Mouse (Mus musculus) cerebellum, postnatal 10 days (tissue): Measurements from ENCODE around the gene Wdr24.

Experiments
- DNase-seq, 2 experiments: peaks; one replicate each; pipeline ENCODE4 v3.0.0; 2021; ENCODE audit warnings: mixed read lengths in 2 of 2

Wdr24 gene

DNA sequence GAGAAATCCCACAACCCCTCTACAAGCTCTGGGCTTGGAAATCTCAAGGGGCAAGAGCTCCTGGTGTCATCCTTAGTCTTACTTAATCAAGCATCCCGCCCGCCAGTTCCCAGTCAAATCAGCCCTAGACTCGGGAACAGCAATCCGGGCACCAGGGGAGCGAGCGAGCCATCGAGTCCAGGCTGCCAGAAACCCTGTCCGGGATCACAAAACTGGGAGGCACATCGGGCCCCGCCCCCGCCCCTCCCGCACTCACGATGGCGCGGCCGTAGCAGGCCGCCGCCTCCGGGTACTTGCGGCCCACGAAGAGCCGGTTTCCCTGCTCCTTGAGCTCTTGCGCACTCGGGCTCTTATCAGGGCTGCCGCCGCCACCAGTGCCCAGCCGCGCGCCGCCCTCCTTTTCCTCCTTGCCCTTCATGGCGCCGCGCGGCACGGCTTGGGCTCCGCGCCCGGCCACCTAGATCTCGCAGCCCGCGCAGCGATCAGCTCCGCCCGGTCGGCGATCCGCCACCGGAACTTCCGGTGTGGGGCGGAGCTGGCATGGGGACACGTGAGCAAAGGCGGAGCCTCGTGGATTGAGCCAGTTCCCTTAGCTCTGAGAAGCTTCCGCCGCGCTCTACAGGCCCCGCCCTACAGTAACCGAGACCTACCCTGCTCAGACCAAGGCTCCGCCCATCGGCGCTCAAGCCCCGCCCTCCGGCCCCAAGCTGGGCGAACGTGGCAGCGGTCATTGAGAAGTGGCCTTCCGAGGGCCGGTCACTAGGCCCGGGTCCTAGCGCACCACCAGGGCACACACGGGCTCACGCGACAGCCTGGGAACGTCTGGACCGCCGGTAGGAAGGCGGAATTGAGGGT lies 9.2 kb downstream of the Wdr24 start:
- peak; percentile 100 for DNase-seq

DNA sequence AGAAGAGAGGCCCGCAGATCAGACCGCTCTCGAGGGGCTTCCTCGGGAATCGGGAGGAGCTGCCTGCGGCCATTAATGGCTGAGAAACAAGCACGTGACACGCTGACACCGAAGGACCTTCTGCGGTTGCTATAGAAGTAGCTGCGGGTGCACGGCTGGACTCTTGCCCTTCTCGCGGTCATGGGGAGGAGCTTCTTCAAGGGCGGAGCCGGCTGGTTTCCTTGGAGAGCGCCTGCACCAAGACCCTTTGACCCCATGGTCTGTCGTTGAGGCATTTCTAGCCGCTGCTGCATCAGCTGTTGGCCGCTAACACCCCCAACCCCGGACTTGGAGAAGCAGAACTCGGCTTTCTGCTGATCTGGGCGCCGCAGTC lies 9.8 kb downstream of the Wdr24 start, which contains the start of gene Stub1:
TSS of gene Stub1 (minus strand) at position 114 of the 373 bp plus-strand sequence.
- peak; percentile 94 to 95 for DNase-seq

DNA sequence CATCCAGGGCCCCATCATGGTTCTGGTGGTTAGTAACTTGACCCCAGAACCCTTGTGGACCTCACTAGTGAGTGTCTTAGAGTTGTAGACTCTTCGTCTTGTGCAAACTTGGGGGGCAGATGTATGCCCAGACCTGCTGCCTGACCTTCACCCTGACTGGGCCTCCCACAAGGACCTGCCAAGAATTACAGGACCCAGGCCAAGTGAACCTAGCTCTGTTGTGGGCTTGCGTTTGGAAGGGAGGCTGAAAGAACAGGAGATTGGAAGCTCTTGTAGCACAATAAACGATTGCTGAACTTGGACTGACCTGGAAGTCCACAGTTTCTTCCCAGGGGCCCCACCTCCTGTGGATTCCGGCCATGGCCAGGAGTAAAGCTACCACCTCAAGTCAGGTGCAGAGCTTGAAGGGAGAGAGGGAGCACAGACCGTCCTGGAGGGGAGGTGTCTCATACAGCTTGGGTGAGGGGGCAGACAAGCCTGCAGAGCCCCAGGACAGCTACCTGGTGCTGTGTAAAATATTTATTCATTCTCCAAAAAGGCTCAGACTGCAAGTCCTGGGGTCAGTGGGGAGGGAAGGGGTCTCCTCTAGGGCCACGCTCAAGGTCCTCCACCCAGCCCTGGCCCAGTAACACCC lies 10.7 kb downstream of the Wdr24 start:
- peak in 1 of 2 experiments; percentile 44 for DNase-seq

DNA sequence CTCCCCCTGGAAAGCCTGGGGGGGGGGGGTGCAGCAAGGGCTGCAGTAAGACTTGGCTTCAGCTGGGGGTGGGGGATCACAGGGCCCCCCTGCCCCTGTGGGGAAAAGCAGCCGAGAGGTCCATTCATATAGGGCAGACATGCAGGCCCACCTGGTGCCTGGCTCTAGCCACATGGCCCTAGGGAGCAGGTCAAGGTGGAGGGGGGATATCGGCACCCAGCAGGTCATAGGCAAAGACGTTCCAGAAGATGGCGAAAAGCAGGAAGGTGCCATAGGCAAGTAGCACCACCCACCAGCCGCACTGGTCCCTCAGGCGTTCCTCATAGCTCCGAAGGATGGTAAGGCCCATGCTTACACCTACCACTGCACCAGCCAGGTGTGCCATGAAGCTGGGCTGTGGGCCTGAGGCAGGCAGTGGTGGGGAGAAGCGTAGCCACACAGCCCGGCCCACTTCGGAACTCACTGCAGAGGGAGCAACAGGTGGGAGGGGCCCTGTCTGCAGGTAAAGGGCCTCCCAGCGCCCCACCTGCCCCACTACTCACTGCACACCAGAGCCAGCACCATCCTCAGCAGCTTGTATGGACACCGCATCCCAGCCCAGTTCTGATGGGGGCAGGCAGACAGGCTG lies 11.3 kb downstream of the Wdr24 start:
- peak in 1 of 2 experiments; percentile 52 for DNase-seq

DNA sequence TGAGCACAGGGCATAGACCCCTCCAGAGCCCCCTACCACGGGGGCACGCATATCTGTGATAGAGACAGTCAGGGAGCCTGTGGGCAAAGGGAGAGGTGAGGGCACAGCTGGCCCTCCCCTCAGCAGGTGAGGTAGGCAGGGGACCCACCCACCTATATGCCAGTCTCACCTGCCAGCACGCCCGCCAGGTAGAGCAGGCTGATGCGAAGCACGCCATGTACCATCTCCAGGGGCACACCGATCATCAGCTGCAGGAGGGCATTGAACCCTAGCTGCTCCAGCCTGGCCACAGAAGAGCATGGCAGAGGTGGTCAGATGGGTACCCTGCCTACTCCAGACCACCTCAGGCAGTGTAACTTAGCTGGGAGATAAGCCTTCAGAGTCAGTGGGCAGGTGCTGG lies 11.9 kb downstream of the Wdr24 start:
- no peak for DNase-seq

DNA sequence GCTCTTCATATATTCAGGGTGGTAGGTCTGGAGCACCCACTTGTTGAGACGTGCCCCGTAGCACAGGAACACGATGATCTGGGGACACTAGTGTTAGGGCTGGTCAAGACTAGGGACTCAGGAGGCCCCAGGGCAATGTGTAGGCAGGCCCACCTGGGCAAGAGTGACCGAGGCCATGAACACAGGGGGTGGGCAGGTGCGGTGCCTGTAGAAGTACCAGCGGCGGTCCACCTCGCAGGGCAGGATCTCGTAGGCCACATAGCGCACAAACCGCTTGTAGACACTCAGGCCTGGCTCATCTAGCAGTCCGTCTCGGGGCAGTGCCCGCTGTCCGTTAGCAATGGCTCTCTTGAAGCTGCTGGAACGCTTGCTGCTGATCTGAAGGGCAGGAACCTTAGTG lies 12.4 kb downstream of the Wdr24 start:
- DNase-seq = peak in 1 of 2 experiments; percentile 33

DNA sequence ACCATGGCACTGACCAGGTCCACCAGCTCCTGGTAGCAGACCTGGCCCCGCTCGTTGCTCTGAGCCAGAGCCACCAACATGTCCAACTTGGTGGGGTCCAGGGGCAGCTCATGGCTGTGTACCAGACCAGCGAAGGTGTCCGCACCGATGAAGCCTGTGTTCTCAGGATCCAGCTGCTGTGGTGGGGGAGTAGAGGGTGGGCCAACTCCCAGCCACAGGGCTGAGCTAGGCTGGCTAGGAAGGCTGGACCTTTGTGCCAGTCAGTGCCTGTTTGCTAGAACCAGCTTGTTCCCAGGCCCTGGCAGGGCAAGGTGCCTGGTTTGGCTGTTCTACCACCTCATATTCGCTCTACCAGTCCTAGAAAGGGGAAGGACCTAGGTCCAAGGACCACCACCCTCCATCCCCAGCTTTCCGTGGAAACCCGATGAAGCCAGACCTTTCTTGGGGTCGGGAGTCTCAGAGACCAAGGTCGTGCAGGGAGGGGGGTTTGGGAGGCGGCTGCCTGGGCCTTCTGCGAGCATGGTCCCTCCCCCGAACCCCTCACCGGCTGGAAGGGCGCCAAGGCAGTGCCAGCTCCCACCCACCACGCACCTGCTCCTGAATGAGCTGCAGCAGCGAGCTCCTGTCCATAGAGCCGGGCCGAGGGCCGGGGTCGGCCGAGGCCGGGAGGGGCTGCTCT lies 13.1 kb downstream of the Wdr24 start:
- peak in 1 of 2 experiments; percentile 59 for DNase-seq

DNA sequence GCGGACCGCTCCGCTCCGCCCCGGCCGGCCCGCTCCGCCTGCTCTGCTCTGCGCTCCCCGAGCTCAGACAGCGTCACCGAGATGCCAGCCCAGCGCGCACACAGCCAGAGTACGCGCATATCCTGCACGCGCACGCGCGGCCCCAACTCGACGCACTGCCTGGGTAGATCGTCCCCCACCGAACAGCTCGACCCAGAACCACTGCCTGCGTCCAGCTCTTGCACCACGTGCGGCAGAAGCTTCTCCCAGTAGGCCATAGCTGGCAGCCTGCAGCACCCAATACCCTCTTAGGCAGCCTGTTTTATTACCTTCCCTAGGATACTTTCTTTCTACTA lies 13.6 kb downstream of the Wdr24 start, which contains the start of gene Rhbdl1:
TSS of gene Rhbdl1 (minus strand) at position 220 of the 335 bp plus-strand sequence.
- peak; percentile 91 to 92 for DNase-seq

DNA sequence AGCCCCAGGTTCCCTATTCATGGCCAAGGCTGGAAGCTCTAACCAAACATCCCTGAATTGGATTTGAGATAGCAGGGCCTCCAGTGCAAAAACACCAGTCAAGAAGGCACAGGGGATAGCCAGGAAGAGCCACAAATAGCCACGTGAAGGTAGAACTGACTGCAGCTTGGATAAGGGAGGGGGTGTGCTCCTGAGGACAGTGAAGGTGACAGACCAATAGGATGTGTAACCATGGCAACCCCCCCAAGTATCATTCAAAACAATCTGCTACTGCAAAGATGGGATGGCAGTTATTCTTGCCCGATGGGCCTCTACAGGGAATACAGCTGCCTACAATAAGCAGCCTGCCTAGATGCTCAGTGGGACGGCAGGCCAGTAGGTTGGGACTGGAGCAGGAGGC lies 14.1 kb downstream of the Wdr24 start:
- DNase-seq = peak; percentile 44 to 53

DNA sequence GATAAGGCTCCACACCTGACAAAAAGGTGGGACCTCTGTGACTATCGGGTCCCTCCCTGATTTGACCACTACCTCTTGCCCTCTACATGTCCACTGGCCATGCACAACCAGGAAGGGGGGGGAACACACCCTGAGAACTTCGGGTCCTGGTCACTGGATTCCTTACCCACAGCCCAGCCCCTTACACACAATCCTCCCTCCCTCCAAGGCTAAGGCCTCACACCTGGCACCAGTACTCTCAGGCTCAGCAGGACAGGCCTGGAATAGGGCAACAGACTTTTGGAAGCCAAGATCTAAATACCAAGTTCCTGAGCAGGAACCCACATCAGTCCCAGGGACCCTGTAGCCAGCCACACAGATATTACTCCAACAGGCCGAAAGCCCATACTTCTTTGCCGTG lies 15.5 kb downstream of the Wdr24 start:
- no peak for DNase-seq

DNA sequence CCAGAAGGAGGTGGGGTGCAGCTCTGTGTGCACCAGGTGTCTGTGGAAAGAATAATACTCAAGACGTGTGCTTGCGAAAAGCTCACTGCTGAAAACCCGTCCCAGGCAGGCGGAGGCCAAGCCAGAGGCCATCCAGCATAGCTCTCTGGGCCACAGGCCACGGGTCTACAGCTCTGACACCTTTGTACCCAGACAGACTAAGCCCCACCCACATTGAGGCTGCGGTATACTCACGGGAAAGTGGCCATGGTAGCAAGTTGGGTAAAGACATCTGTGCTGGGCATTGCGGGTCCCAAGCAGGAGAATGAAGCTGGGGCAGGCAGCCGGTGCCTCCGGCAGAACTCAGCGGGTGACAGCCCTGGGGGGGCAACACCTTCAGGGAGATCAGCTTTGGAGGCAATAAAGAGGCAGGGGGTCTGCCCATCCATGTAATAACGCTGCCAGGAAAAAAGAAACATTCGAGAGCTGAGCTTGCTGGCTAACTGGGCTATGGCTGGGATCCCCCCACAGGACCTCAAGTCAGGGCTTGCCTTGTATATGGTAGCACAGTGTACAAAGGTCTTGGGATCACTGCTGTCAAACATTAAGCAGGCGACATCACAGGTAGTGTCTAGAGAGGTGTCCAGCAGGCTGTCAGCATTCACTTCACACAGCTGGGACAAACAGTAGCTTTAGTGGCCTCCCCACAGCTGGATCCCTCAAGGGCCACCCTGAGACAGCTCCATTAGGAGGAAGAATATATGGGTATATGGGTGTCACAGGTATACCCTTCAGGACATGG lies 16.2 kb downstream of the Wdr24 start:
- peak in 1 of 2 experiments; percentile 33 for DNase-seq

DNA sequence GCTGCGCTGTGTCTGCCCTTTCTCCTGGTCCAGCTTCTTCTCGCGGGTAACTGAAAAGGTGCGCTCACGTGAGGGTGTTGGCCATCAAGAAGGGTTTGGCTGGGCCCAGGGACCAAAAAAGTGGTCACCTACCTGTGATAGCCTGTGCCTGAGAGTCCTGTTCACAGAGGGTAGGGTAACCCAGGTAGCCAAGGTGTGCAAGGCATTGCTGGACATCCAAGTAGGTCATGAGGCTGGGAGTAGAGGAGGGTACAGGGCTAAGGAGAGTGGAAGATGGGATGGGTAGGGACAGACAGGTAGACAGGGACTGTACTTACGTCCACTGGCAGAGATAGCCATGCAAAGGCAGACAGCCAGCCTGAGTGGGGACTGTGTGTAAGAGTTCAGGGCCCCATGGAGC lies 17.1 kb downstream of the Wdr24 start:
- DNase-seq = no peak

DNA sequence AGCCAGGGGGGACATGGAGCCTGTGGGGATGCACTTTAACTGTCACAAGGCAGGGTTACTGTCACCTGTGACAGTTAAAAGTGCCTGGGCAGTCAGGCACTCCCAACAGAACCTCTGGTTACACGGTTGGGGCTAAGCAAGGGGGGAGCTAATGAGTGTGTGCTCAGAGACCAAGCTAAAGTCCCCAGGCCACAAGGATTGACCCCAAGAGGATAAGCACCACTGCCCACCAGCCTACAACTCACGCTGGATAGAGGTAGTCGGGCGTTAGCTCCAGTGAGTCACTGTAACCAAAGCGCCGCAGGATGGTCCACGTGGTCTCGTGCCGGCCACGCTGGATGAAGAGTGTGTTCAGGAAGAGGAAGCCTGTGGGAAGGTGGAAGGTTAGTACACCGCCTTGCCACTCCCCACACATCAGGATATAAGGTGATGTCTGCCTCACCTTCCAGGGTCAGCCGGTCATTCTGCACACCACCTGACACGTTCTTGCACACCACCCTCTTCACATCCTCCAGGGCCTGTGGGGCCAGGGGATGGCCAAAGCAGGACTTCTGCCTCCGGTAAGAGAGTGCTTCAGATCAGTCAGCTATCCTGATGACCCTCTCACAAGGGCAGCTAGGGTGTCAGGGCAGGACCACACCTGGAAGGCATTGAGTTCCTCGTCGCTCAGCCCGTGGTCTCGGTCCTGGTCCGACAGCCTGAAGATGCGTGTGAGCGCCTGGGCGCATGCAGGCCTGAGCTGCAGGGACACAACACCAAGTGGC lies 17.9 kb downstream of the Wdr24 start, which contains the start of gene Gm20683:
TSS of gene Gm20683 (minus strand) at position 647 of the 764 bp plus-strand sequence.
- no peak for DNase-seq

DNA sequence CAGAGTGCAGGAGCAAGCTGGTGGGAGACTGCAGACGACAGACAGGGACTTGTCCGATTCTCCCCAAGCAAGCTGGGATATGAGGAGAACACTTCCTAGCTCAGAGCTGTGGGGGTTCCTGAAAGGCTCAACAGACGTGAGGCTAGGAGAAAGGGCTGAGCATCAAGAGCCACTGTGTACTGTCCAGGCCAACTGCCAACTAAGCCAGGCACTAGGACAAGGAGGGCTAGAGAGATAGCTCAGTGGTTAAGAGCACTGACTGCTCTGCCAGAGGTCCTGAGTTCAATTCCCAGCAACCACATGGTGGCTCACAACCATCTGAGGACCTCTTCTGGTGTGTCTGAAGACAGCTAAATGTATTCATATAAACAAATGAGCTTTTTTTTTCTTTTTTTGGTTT lies 19.1 kb downstream of the Wdr24 start:
- peak in 1 of 2 experiments; percentile 24 for DNase-seq

DNA sequence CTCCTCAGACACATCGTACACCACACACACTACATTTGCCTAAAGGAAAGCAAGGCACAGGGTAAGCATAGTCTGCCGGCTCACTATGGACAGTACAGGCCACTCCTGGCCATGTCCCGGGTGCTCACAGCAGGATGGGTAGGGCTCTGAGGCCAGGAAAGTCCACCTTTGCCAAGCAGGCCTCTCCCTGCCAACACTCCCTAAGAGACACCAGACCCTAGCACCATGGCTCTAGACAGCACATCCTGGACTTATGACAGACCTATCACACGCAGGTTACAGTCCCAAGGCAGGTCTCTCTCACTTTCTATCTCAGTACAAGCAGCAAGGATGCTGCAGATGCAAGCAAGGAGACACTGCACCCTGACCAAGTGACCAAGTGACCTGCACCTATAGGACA lies 19.7 kb downstream of the Wdr24 start:
- peak in 1 of 2 experiments; percentile 28 for DNase-seq

DNA sequence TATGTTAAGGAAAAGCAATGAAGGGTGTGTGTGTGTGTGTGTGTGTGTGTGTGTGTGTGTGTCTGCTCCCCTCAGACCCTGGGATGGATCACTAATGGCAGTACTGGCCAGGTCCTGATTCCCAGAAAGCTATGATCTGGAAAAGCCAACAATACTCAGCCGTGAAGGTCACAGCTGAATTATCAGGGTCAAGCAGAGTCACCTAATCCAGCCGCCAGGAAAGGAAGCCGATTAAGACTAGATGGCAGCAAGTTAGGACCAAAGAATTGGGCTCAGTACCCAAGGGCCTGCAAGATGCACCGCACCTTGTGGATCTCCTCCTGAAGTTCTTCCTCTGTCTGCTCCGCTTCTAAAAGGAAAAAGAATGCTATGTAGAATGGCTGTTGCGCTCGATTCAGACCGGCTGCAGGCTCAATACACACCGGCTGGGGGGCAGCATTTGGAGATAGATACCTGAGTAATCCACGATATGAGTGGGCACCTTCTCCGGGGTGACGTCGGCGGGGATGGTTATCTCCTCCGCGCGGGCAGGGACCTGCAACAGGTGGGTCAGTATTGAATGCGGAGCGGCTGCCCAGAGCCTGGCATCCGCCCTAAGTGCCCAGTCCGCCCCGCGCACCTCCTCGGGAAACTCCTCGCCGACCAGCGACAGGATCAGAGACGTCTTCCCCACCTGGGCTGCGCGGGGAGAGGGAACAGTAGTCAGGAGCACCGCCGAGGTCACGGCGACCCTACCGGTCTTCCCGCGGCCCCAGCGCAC lies 20.4 kb downstream of the Wdr24 start:
- DNase-seq = peak; percentile 51 to 72

DNA sequence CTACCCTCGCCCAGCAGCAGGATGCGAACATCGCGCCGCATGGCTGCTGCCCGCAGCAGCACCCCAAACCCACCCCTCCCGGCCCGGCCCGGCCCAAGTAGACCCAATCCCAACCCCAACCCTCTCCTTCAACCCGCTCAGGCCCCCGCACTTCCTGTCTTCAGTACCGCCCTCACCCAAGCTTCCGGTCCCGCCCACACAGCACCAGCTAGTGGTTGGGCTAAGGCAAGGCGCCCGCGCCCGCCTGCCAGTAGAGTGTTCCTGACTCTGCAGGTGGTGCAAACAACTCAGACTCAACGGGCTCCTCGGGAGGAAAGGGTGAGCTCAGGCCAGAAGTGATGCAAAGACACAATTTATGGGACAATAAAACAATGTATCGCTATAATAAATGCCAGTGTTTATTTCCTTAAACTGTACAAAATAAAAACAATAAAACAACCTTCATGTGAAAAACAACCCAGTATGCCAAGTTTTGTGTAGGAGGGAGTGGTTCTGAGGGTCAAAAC lies 21.0 kb downstream of the Wdr24 start, which contains the start of gene Rhot2:
TSS of gene Rhot2 (minus strand) at position 456 of the 506 bp plus-strand sequence.
- DNase-seq = peak; percentile 96 to 97

DNA sequence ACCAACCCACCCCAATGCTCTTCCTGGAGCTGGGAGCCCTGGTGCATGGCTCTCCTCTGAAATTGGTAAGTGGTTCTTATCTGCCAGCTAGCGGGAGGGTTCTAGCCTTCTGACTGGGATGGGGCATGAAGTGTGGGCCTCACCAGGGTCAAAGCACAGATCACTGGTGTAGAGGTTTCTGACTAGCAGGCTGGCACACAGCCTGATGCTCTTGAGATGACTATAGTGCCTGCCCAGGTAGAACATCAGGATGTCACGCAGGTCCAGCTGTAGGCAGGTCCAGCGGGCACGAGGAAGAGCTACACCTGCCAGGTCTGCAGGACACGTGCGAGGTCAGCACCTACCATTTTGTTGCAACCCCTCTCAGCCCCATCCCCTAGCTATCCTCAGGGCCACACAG lies 36.8 kb downstream of the Wdr24 start:
- DNase-seq = no peak

DNA sequence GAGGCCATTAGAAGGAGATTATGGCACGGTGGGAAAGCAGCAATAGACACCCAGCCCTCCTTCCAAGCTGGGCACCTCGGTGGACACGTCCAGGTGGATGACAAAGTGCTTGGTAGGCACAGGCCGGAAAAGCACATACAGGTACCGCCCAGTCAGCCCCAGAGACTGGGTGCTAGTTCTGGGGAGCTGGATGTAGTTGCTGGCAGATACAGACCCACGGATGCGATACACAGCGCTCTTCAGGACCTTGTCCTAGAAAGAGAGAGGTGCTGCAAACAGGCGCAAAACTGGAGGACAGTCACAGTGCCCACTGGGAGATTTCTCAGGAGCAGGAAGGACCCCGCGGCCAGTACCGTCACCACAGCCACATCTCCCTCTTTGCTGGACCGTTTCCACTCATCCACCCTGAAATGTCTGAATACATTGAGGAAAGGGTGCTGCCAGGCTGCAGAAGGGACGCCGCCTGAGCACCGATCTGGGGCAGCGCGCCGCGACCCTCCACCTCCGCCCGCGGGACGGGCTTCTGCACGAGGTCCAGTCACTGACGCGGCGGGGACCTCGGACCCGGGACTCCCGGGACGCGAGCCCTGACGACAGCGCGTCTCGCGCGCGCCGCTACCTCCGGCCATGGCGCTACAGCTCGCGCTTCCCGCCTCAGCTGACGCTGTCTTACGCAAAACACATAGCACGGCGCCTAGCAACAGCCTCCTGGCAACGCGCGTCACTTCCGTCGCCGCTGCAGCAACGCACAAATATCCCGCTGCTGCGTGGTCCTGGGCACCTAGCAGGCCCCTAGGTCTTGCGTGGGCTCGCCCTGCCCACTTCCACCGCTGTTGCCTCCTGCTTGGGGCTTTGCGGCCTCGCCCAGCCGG lies 37.6 kb downstream of the Wdr24 start, which contains the start of gene Wdr90:
TSS of gene Wdr90 (minus strand) at position 670 of the 872 bp plus-strand sequence.
- DNase-seq = peak; percentile 92 to 94
